Mouse (Mus musculus) stomach, embryonic 14.5 days (tissue): ENCODE data around the gene Prdx1. TPM values are rescaled to one million over a fixed set of nuclear protein-coding genes. Genes with fewer than 3 reads are reported as not detected.
"Not testable (repeated sequence)": the region's sequence is repeated elsewhere in the genome, so short reads cannot be mapped to it uniquely, and the experiment has no call there.

Experiments used
- ATAC-seq: fragments of 200-750 bp; cut with Nextera tagmentation; 2 replicates; pipeline ENCODE4 v1.8.0; 2017; ENCODE audit warnings: low read depth, moderate TSS enrichment; ENCODE audit not compliant: insufficient number of reproducible peaks, insufficient read depth, low FRiP score
- H3K27ac ChIP-seq: fragments of 300-500 bp; sonication (generic); 2 replicates; pipeline ENCODE4 v1.5.1; 2014; ENCODE audit warnings: mild to moderate bottlenecking, low read length, moderate library complexity, mixed read lengths
- H3K27me3 ChIP-seq: fragments of 300-500 bp; sonication (generic); 2 replicates; pipeline ENCODE4 v1.6.1; 2014; ENCODE audit warnings: low read length, control low read depth, mixed read lengths; ENCODE audit not compliant: control insufficient read depth, insufficient read depth
- H3K36me3 ChIP-seq: fragments of 300-500 bp; sonication (generic); 2 replicates; pipeline ENCODE4 v1.6.1; 2014; ENCODE audit warnings: mild to moderate bottlenecking, control low read depth, low read length, moderate library complexity, mixed read lengths; ENCODE audit not compliant: control insufficient read depth, insufficient read depth
- H3K4me1 ChIP-seq: fragments of 300-500 bp; sonication (generic); 2 replicates; pipeline ENCODE4 v1.6.1; 2014; ENCODE audit warnings: low read length, control low read depth, mixed read lengths; ENCODE audit not compliant: control insufficient read depth, insufficient read depth
- H3K4me2 ChIP-seq: fragments of 300-500 bp; sonication (generic); replicated peaks from 2 replicates; pipeline ENCODE4 v1.6.1; 2014; ENCODE audit warnings: low read depth, low read length, control low read depth
- H3K4me3 ChIP-seq: fragments of 300-500 bp; sonication (generic); 2 replicates; pipeline ENCODE4 v1.5.1; 2014; ENCODE audit warnings: low read depth, low read length, control low read depth
- H3K9ac ChIP-seq: fragments of 300-500 bp; sonication (generic); replicated peaks from 2 replicates; pipeline ENCODE4 v1.6.1; 2014; ENCODE audit warnings: low read depth, mild to moderate bottlenecking, control low read depth, low read length, moderate library complexity, mixed read lengths
- H3K9me3 ChIP-seq: fragments of 300-500 bp; sonication (generic); 2 replicates; pipeline ENCODE4 v1.6.1; 2016; ENCODE audit warnings: low read depth, low read length, control low read depth; ENCODE audit not compliant: control insufficient read depth
- WGBS: fragments of 180-500 bp; shearing (Covaris S2); extraction: QIAGEN DNeasy Blood & Tissue Kit; methylation state at CpG from one replicate; pipeline ENCODE4 v1.1.7; 2014; 5-methylcytosine and 5-hydroxymethylcytosine counted together
- polyA plus RNA-seq: library from polyadenylated mRNA; unstranded; fragments of >200 nt; fragmentation: Nextera tagmentation; extraction: Ambion mirVana; gene quantifications from 2 replicates; pipeline ENCODE4 v1.2.1, GENCODE M21; 2014

The Prdx1 gene
- polyA plus RNA-seq, 1 experiment from 2014 or later = 1,341 TPM

DNA sequence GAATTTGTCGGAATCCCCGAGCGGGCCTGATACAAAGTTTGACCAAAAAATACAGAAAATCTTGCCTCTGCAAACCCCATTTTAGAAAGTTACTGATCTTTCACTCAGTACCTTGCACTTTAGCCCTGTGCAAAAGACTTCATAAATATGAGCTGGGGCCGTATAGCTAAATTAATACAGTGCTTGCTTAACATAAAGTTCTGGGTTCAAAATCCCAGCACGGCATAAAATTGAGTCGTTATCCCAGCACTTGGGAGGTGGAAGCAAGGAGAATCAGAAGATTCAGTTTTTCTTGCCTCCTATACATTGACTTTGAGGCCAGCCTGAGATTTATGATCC is 33.6 kb upstream of the Prdx1 start:
- Histone ChIP-seq H3K4me1 (peaks cover 16% of the 10 kb centered on the region; the same call in 1 of the 2 replicates), H3K27me3 (no peaks in the 10 kb centered on the region), H3K27ac (peak overlapping the region; percentile 62; the same call in 1 of the 2 replicates), H3K4me2 (peak overlapping the region; percentile 50), H3K9ac (peak overlapping the region; percentile 51), H3K36me3 (peaks cover 8% of the 10 kb centered on the region; the same call in 1 of the 2 replicates), H3K9me3 (no peaks in the 10 kb centered on the region), H3K4me3 (peak overlapping the region; percentile 93)
- WGBS = 11% methylated on average over 6 of the region's 6 CpGs
- ATAC-seq = no peak

DNA sequence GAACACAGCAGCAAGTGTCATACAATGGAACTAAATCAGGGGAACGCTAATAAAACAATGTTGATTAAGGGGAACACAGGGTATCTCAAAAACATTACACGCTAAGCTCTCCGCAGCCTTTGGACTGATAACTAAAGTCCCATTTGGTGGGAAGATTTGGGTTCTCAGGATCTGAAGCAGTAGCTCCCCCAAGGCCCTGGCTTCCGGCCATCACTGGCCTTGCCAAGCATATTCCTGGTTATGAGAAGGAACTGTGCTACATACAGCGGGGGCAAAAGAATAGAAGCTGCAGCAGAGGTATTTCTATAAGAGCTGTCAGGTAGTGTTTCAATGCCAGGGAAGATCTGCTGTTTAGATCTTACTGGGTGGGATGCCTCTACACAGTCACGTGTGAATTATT is 32.1 kb upstream of the Prdx1 start:
- H3K9me3 ChIP-seq = no peaks in the 10 kb centered on the region
- no peak overlapping the region for H3K9ac ChIP-seq
- no peaks in the 10 kb centered on the region for H3K36me3 ChIP-seq
- H3K4me3 ChIP-seq = no peak overlapping the region
- no peak for ATAC-seq
- no peak overlapping the region for H3K27ac ChIP-seq
- H3K4me1 ChIP-seq = peaks cover 16% of the 10 kb centered on the region; the same call in 1 of the 2 replicates
- H3K4me2 ChIP-seq = no peak overlapping the region
- 86% methylated on average over 6 of the region's 6 CpGs for WGBS
- no peaks in the 10 kb centered on the region for H3K27me3 ChIP-seq

DNA sequence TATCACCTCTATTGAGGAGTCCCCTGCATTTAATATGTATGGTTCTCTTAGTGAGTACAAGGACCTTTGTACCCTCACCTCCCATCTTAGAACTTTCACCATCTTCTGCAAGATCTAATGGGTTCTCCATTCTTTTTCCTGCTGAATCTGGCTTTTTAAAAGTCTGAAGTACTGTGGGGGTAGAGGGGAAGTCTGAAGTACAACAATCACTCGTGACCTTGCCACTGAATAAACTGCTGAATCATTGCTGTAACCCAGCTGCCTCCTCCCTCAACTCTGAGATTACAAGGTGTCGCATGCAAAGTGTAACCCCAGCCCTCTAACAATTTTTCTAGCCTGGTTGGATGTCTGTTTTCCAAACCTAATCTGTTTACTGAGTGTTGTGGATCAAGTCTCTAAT is 30.2 kb upstream of the Prdx1 start:
- H3K4me2 ChIP-seq = no peak overlapping the region
- ATAC-seq = no peak
- H3K4me1 ChIP-seq = peaks cover 5% of the 10 kb centered on the region; the same call in 1 of the 2 replicates
- H3K9ac ChIP-seq = no peak overlapping the region
- no peaks in the 10 kb centered on the region for H3K27me3 ChIP-seq
- H3K36me3 ChIP-seq = no peaks in the 10 kb centered on the region
- H3K27ac ChIP-seq = no peak overlapping the region
- no peaks in the 10 kb centered on the region for H3K9me3 ChIP-seq
- 48% methylated on average over 2 of the region's 2 CpGs for WGBS
- no peak overlapping the region for H3K4me3 ChIP-seq

DNA sequence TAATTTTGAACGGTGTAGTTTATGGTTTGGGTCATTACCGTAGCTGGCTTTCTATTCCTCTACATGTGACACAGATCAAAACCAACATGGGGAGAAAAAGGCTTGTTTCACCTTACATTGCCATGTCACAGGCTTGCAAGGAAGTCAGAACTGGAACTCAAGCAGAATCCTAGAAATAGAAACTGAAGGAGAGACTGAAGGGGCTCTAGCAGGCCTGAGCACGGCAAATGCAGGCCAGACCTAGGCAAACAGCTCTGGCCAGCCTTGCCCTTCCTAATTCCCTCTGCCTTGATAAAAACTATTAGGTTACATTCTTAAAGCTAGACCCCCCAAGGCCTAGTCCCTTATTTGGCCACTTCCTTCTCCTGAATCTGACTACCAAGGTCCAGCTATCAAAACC is 29.7 kb upstream of the Prdx1 start:
- H3K9ac ChIP-seq = no peak overlapping the region
- no peak for ATAC-seq
- no peaks in the 10 kb centered on the region for H3K27me3 ChIP-seq
- H3K36me3 ChIP-seq = no peaks in the 10 kb centered on the region
- WGBS = 70% methylated on average over 3 of the region's 3 CpGs
- no peak overlapping the region for H3K27ac ChIP-seq
- no peak overlapping the region for H3K4me3 ChIP-seq
- no peak overlapping the region for H3K4me2 ChIP-seq
- H3K9me3 ChIP-seq = no peaks in the 10 kb centered on the region
- 0 out of 2 replicates have a peak, but pooled peaks cover 3% of the 10 kb centered on the region for H3K4me1 ChIP-seq

DNA sequence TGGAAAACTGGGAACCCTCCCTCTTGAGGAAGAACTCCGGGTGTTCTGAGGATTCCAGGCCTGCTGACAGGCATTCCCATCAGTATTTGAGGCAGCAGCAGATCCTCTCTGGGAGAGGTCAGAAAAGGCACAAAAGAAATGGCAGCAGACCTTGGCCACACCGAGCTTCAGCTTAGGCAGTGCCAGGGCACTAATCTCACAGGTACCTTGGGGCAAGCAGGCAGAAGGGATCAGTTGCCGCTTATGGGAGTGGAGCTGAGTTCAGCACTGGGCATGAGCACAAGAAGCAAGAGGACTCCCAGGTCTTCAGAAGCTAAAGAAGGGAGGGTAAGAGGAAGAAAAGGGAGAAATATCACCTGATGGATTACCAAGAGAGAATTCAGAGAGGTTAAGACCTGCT is 27.4 kb upstream of the Prdx1 start:
- no peak overlapping the region for H3K4me2 ChIP-seq
- no peaks in the 10 kb centered on the region for H3K9me3 ChIP-seq
- H3K9ac ChIP-seq = no peak overlapping the region
- no peaks in the 10 kb centered on the region for H3K36me3 ChIP-seq
- H3K27ac ChIP-seq = no peak overlapping the region
- no peak for ATAC-seq
- no peak overlapping the region for H3K4me3 ChIP-seq
- no peaks in the 10 kb centered on the region for H3K27me3 ChIP-seq
- 44% methylated on average over 3 of the region's 3 CpGs for WGBS
- H3K4me1 ChIP-seq = no peaks in the 10 kb centered on the region

DNA sequence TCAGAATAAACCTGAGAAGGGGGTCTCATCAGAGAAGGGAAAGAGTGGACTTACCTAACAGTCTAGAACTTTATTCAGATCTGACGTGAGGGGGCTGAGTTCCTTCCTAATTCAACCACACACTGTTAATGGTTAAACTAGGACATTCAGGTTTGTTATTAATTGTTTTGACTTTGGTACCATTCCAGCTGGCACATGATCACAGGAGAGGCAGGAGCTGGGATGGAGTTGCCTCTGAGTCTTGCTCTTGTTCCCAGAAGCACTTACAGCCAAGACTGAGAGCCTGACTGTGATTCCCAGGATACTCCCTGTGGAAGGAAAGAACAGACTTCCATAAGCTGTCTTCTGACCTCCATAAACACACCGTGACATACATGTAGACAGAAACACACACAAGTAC is 25.9 kb upstream of the Prdx1 start:
- H3K4me2 ChIP-seq = no peak overlapping the region
- ATAC-seq = no peak
- 39% methylated on average over 2 of the region's 2 CpGs for WGBS

DNA sequence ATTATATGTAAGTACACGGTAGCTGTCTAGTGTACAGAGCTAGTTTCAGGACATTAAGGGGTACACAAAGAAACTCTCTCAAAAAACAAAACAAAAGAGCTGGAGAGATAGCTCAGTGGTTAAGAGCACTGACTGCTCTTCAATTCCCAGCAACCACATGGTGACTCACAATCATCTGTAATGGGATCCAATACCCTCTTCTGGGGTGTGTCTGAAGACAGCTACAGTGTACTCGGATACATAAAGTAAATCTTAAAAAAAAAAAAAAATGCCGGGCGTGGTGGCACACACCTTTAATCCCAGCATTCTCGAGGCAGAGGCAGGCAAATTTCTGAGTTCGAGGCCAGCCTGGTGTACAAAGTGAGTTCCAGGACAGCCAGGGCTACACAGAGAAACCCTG is 25.4 kb upstream of the Prdx1 start:
- not testable (repeated sequence) for H3K27ac ChIP-seq

More for the DNA sequence above, 25.9 kb upstream of the Prdx1 start:
- H3K27me3 ChIP-seq = no peaks in the 10 kb centered on the region
- no peaks in the 10 kb centered on the region for H3K9me3 ChIP-seq
- H3K9ac ChIP-seq = no peak overlapping the region
- H3K36me3 ChIP-seq = no peaks in the 10 kb centered on the region
- H3K4me3 ChIP-seq = no peak overlapping the region
- no peaks in the 10 kb centered on the region for H3K4me1 ChIP-seq
- H3K27ac ChIP-seq = no peak overlapping the region

DNA sequence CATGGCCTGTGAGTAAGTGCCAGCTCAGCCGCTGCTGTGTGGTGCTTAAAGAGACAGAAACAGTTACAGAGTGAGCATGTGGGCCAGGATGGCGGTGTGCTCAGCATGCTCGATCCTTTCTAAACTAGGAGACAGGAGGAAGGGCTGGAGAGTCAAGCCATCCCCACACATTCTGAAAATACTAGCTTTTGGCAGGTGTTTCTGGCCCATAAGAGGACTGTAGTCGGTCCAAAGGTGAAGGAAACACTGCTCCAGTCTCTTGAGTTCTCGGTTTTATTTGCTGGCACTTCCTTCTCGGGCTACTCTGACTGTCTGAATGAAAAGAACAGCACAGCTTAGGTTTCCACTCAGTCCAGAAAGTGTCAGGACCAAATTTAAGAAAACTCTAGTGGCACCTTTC is 24.5 kb upstream of the Prdx1 start:
- no peak for ATAC-seq
- WGBS = 74% methylated on average over 6 of the region's 6 CpGs
- Histone ChIP-seq H3K36me3 (no peaks in the 10 kb centered on the region), H3K4me2 (no peak overlapping the region), H3K27ac (no peak overlapping the region), H3K4me3 (no peak overlapping the region), H3K9me3 (no peaks in the 10 kb centered on the region), H3K4me1 (no peaks in the 10 kb centered on the region), H3K9ac (no peak overlapping the region), H3K27me3 (no peaks in the 10 kb centered on the region)

More for the DNA sequence above, 25.4 kb upstream of the Prdx1 start:
- H3K27me3 ChIP-seq, H3K4me2 ChIP-seq, H3K9me3 ChIP-seq, H3K4me3 ChIP-seq, H3K9ac ChIP-seq, H3K4me1 ChIP-seq, ATAC-seq, H3K36me3 ChIP-seq: not testable (repeated sequence)
- 81% methylated on average over 6 of the region's 6 CpGs for WGBS

DNA sequence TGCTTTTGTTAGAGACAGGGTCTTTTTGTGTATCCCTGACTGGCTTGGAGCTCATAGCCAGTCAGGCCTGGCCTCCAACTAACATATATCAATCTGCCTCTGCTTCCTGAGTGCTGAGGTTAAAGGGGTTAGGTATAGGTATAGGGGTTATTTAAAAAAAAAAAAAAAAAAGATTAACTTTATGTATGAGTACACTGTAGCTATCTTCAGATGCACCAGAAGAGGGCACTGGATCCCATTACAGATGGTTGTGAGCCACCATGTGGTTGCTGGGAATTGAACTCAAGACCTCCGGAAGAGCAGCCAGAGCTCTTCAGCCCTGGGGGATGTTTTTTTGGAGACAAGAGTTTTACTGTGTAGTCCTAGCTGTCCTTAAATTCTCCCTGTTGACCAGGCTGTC is 23.3 kb upstream of the Prdx1 start:
- no peak for ATAC-seq
- H3K27me3 ChIP-seq = no peaks in the 10 kb centered on the region
- 77% methylated on average over 1 of the region's 1 CpGs for WGBS
- H3K4me3 ChIP-seq = no peak overlapping the region
- H3K9me3 ChIP-seq = no peaks in the 10 kb centered on the region
- H3K27ac ChIP-seq = no peak overlapping the region
- no peaks in the 10 kb centered on the region for H3K36me3 ChIP-seq
- H3K4me2 ChIP-seq = no peak overlapping the region
- H3K4me1 ChIP-seq = no peaks in the 10 kb centered on the region
- no peak overlapping the region for H3K9ac ChIP-seq
